Mouse (Mus musculus) gastrocnemius, adult 2 months (tissue): Measurements from ENCODE around the gene Ptms. TPM values are rescaled to one million over a fixed set of nuclear protein-coding genes. Genes with fewer than 3 reads are reported as not detected.

ENCODE experiments used
- DNase-seq: peaks from one replicate; pipeline ENCODE4 v3.0.0; 2022
- H3K27ac ChIP-seq: fragments of 200-600 bp; 2 replicates; pipeline ENCODE4 v1.8.1; 2022; ENCODE audit warnings: mild to moderate bottlenecking
- H3K4me3 ChIP-seq: fragments of 200-600 bp; 2 replicates; pipeline ENCODE4 v1.8.1; 2022; ENCODE audit warnings: mild to moderate bottlenecking, moderate library complexity
- CTCF ChIP-seq: fragments of 200-600 bp; IDR thresholded peaks from 2 replicates; pipeline ENCODE4 v1.8.1; 2022; ENCODE audit warnings: antibody characterized with exemption, mild to moderate bottlenecking, moderate library complexity
- intact Hi-C: fragments of 180-260 bp; cut with DNase I; formaldehyde crosslinking; loops from one replicate; pipeline ENCODE4 v1.15.1; 2025
- total RNA-seq, 2 experiments: library from RNA; stranded (reverse); gene quantifications; 2 replicates each; pipeline ENCODE4 v1.2.3; 2021

The Ptms gene
- total RNA-seq, 2 experiments from 2014 or later = 65.5 to 99.4 TPM

DNA sequence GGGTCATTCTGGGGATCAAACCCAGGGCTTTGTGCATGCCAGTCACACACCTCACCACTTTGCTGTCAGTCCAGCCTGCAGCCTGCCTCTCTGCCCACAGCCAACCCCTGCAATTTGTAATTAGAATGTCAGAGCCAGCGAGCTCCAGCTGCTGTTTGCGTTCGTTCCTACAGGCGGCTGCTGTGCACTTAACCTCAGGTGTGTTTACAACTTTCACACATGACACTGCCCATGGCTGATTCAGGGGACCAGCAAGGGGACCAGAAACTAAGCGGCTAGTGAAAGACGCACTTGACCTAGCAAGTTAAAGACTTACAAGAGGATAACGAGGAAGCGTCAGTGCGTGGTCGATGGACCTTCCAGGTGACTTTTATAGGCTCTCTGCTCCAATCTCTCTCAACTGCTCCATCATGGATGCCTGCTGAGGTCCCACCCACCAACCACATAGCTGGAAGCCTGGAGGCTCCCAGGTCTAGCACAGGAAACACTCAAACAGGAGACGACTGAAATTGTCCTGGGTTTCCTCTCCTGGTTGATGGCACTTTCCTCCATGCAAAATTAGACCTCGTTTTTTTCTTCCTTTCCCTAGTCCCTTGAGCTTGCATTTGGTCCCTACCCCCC is 5.4 kb upstream of the Ptms start:
- intact Hi-C loops = no loop called here
- Histone ChIP-seq H3K4me3 (peak overlapping the region; percentile 51), H3K27ac (peak overlapping the region; percentile 73)
- no peak for DNase-seq
- TF ChIP-seq CTCF = no peak

DNA sequence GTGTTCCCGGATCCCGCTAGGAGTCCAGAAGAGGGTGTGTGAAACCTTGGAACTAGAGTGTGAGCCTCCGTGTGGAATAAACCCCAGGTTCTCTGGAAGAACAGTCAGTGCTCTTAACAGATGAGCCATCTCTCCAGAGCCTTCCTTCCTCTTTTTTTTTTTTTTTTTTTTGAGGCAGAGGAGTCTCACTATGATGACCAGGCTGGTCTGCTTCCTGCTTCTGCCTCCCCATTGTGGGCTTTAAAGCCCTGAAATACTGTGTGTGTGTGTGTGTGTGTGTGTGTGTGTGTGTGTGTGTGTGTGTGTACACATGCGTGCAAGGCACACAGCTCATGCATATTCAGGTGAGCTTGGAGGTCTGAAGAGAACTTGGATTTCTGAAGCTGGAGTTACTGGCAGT is 1.6 kb upstream of the Ptms start:
- DNase-seq = no peak
- no peak for TF ChIP-seq CTCF
- intact Hi-C loops = no loop called here
- H3K27ac ChIP-seq = peak overlapping the region; percentile 94
- no peak overlapping the region for H3K4me3 ChIP-seq

DNA sequence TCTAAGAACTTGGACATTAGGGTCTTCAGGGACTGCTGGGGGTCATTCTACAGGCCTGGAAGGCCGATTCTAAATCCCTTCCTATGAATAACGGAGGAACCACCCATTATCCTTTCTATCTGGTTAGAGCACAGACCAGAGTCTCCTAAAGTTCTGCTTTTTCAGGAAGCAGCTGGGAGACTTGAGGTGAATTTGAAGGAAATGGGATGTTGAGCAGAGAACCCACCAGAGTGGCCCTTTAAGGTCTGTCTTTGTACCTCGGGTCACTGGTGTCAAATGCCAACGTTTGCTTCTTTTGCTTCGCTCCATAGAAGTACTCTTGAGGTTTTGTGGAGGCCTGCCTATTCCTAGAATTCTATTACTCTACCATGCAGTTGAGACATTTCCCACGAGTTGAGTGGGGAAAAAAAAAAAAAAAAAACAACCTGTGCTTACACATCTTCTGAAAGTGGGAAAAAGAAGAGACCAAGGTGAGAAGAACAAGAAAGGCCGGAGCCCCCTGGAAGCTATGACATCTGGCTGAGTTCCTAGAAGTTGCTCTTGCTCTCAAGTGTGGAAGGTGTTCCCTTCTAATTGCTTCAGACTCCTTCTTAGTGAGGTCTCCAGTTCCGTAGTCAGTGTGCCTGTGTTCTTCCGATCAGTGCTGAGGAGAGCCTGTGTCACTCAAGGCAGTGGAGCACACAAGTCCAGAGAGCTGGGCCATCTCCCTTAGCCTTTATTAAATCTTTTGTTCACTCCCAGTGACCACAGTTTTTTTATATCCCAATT is 599 bp upstream of the Ptms start:
- no peak for TF ChIP-seq CTCF
- no peak for DNase-seq
- intact Hi-C loops = no loop called here
- Histone ChIP-seq H3K27ac (peak overlapping the region; percentile 94), H3K4me3 (peak overlapping the region; percentile 70)

DNA sequence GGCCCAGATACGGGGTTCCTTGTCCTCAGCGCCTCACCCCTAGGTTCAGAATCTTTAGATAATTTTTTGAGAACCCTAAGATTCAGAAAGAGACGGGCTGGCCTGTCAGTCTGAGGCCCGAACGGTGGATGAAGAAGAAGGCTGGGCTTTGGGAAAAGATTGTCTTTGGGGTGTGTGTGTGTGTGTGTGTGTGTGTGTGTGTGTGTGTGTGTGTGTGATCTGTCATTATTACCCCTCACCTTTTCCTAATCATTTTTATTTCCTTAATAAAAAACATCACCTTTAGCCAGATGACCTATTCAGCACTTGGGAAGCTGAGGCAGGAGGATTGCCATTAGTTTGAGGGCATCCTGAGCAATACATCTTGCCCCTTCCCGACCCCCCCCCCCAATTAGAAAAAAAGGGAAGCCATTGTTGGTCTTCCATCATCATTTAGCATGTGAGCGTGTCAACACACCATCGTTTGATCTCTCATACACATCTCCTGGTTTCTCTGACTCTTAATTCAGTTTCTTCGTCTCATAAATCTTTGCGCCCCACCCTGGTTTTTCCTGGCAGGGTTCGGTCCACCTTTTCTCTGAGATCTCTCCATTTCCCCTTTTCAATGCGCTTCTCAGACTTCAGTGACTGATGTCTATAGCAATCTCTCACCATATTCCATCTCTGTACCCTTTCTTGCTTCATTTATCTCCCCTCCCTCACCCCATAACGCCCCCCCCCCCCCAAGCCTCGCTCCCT is 844 bp downstream of the Ptms start:
- TF ChIP-seq CTCF = no peak
- intact Hi-C loops = loop anchor here (1.0 to 5.0 kb wide), 4 partner anchors 11 to 163 kb away; partner anchors contain the start of genes Atn1, Gm45234 and Zfp384
- H3K27ac ChIP-seq = peak overlapping the region; percentile 94
- DNase-seq = no peak
- peak overlapping the region; percentile 91 for H3K4me3 ChIP-seq

DNA sequence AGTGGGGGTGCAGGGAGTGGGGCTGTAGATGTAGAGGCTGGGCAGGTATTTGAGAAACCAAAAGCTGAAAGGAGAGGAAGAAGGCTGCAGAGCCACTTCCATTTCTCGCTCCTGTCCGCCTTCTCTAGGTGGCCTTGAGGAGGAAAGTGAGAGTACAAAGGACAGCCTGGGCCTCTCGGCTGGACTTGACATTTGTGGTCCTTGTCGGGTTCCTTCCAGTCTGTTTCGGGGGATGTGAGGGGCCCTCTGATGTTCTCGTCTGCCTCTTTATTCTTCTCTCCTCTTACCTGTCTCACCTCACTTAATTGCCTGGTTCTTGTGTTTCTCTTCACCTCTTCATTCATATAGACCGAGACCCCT is 1.6 kb downstream of the Ptms start:
- Histone ChIP-seq H3K27ac (peak overlapping the region; percentile 94), H3K4me3 (peak overlapping the region; percentile 91)
- no peak for TF ChIP-seq CTCF
- DNase-seq = no peak
- intact Hi-C loops = loop anchor here (1.0 to 5.0 kb wide), 4 partner anchors 12 to 164 kb away; partner anchors contain the start of genes Atn1, Gm45234 and Zfp384

DNA sequence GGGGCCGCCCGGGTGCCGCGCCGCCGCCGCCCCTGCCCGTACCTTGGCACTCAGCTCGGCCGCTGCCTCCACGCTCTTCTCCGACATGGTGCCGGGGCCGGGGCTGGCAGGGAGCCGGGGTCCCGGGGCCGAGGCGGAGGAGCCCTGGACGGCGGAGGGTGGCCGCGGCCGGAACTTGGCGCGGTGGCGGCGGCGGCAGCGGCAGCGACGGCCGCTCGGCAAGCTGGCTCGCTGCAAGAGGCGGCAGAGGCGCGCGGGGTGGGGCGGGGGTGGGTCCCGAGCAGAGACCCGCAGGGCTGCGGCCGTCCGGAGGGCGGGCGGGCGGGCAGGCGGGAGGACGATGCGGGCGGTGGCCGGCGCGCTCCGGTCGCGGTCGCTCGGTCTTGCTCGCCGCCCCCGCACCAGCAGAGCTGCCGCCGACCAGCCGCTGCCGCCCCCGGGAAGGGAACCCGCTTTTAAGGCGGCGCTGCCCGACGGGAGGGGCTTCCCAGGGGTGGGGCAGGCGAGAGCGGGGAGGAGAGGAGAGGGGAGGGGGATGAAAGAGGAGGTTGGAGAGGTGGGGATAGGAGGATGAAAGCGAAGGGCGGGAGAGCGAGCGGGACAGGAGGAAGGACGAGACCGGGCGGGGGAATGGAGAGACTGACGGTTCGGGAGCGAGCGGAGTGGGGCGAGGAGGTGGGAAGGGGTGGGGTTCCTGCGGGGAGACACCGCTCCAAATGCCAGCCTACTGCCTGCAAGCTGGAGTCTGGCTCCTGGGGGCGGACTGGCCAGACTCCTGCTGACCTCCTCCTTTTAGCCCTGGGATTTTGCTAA is 2.2 kb downstream of the Ptms start:
- intact Hi-C loops = loop anchor here (1.0 to 5.0 kb wide), 4 partner anchors 13 to 165 kb away; partner anchors contain the start of genes Atn1, Gm45234 and Zfp384
- Histone ChIP-seq H3K27ac (peak overlapping the region; percentile 94), H3K4me3 (peak overlapping the region; percentile 91)
- DNase-seq = peak; percentile 94
- TF ChIP-seq CTCF = no peak

DNA sequence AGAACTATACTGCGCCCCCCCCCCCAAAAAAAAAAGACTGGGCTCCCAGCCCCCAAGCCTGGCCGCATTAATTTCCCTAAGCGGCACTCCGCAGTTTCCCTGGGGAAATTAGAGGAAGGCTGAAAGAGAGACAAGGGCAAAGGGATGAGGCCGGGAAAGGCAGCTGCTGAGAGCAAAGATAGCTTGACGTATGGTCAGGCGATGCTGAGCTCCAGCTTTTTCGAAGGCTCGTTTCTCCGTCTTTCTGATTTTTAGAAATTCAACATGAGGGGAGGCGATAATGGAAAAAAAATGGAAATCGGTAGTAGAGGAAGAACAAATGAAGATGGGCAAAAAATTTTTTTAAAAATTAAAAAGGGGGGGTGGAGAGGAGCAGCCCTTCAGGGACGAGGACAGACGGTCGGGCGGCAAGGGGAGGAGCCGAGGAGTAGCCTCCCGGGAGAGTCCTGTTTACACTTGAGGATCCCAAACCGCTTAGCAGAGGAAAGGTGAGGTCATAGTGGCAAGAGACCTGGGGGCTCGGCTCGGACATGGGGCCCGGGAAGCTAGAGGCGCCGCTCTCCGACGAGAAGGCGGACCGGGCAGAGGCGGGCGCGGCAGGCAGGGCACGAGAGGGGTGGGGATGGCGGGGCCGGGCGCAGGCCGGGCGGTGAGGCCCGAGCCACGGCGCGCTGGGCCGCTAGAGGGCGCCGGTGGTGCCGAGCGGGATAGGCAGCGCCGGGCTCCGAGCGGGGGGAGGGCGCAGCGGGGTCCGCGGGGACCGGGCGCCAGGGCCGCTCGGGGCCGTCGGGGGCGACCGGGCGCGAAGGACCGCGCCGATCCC is 3.0 kb downstream of the Ptms start:
- intact Hi-C loops = loop anchor here (5.0 kb wide), 3 partner anchors 90 to 165 kb away; partner anchors contain the start of genes Atn1, Gm45234 and Zfp384
- H3K4me3 ChIP-seq = peak overlapping the region; percentile 91
- peak; percentile 81 for TF ChIP-seq CTCF
- H3K27ac ChIP-seq = peak overlapping the region; percentile 94
- DNase-seq = peak; percentile 96

DNA sequence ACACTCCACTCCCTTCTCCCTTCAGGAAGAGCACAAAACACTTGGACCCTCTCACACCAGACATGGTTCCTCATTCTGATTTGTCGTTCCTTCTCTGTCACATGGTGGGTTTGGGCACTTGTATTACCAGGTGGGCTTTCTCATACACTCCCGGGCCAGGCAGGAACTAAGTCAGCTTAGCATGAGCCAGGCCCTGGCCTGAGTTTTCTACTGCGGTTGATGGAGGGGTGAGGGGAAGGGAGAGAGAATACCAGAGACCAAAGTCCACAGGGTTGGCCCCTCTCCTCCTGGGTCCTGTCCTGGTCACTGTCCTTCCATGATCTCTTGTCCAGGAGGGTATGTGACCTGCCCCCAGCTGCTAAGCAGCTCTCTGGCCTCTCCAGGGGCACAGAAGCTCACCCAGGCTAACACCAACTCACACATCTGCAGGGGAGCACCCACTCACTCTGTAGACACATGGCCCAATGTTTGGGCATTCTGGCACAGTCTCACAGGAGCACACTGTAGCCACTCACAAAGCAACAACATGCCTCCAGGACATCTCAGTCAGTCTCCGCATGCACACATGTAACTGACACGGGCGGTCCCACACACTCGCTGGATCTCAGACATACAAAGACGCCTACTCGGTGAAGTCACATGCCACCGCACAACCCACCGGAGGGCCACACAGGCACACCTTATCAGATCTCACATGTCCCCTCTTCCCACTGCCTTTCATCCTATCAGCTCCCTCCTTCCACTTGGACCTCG is 3.8 kb downstream of the Ptms start:
- DNase-seq = no peak
- intact Hi-C loops = loop anchor here (5.0 kb wide), 3 partner anchors 91 to 166 kb away; partner anchors contain the start of genes Atn1, Gm45234 and Zfp384
- Histone ChIP-seq H3K4me3 (peak overlapping the region; percentile 91), H3K27ac (peak overlapping the region; percentile 94)
- TF ChIP-seq CTCF = no peak

DNA sequence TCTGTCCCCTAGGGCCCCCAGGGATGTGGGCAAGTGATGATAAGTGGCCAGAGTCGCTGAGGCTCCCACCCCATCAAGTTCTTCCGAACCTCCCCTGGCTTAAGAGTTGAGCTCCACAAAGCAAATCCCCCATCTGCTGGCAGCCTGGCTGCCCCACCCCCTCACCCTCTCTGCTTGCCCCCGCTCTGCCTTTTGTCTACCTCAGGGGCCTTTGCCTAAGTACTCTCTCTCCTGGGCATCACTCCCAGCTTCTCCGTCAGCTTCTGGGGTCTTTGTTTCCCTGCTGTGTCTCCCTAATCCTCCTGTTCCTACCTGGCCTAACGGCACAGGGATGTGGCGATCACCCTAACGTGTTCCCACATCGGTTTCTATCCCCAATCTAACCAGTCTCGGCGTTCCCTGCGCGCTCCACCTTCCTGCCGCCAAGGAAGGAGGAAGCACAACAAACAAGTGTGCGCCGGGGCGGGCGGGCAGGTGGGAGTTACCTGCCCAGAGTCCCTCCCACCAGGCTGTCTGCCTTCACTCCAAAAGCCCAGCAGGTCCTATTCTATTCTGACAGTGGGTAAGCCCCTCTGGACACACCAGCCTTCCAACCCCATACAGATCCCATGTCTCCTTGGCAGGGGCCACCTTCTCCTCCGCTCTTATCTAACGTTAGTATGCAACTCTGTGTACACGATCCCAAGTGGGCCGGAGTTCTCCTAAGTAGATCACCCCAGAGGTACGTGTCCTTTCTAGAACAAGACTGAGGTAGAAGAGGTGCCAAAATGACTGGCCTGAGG is 4.6 kb downstream of the Ptms start:
- peak overlapping the region; percentile 91 for H3K4me3 ChIP-seq

DNA sequence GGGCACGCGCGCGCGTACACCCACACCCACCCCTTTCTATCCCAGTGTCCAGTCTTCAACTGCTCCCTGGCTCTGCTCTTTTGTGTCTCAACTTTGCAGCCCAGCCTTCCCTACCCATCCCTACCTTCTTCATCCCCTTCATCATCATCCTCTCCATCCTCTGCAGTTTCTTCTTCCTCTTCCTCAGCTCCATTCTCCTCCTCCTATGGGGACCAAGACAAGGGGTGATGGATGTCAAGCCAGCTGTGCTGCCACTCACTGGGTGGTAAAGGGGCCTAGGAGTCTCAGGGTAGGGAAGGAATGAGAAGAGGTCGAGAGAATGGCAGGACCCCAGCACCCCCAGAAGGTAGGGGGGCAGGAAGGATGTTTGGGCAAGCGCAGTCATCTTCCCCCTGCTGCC is 5.4 kb downstream of the Ptms start:
- Histone ChIP-seq H3K27ac (no peak overlapping the region), H3K4me3 (peak overlapping the region; percentile 91; the same call in 1 of the 2 replicates)

More for the DNA sequence above, 4.6 kb downstream of the Ptms start:
- intact Hi-C loops = loop anchor here (5.0 kb wide), 3 partner anchors 92 to 167 kb away; partner anchors contain the start of genes Atn1, Gm45234 and Zfp384
- DNase-seq = no peak
- TF ChIP-seq CTCF = no peak
- H3K27ac ChIP-seq = peak overlapping the region; percentile 94

More for the DNA sequence above, 5.4 kb downstream of the Ptms start:
- DNase-seq = no peak
- TF ChIP-seq CTCF = no peak
- intact Hi-C loops = no loop called here
